ENCODE assay signal across 24 mouse cellular contexts in the genomic region with DNA sequence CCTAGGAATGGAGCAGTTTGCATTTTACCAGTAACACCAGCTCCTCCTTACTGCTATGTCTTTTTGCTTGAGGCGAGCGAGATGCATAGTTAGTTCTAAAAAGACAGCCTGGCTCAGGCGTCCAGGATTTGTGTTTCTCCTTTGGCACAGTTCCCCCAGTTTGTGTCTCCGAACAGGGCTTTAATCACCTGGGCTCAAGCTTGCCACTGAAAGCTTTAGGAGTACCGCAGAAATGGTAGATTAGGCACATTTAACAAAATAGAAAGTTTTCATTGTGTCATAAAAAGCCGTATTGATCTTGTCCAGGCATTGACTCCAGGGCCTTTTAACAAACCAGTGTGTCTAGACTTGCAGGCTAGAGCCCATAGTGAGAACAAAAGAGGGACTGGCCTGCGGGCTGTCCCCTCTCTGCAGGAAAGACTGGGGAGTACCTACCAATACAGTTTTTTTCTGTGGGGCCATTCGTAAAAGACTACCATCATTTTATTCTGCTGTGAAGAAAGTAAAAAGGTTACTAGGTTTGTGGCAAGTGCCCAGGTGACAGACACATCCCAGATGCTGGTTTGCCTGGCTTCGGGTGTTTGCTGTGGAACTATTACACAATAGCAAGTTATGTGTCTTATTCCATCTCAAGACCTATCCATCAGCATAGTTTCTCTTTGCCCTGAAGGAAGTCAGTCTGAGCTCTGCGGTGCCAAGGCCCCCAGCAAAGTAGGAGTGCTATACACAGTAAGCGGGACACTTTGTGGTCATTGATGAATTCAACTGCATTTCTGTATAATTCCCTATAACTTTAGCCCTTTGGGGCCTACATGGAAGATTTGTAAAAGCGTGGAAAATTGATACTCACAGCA.
DNase-seq lines count a peak whose midpoint lies in the region; ATAC-seq and TF ChIP-seq lines count a peak whose summit lies in the region.
"Had no signal": no experiment of that assay in that cellular context is flagged by ENCODE, and none has a peak within 500 bp of the region (broad histone marks: within the 10 kb centered on the region; RNA-seq: fewer than 3 reads in every experiment).

No protein-coding gene starts in this region.

- H3K4me1 ChIP-seq in forebrain, postnatal 0 days (ENCODE audit: insufficient read depth) = no peaks in the 10 kb centered on the region
- peaks cover 12% of the 10 kb centered on the region for H3K4me1 ChIP-seq in forebrain, embryonic 10.5 days
- peaks cover 11% of the 10 kb centered on the region for H3K4me1 ChIP-seq in midbrain, embryonic 10.5 days
- no peaks in the 10 kb centered on the region; the same call in 1 of the 2 replicates for H3K4me1 ChIP-seq in midbrain, postnatal 0 days (ENCODE audit: insufficient read depth, low read length)
- peaks cover 11% of the 10 kb centered on the region for H3K4me1 ChIP-seq in midbrain, embryonic 13.5 days (replicated peaks)
- H3K4me1 ChIP-seq in kidney, adult 2 months (ENCODE audit: control insufficient read depth, insufficient read depth, low read length) = no peaks in the 10 kb centered on the region
- H3K4me1 ChIP-seq: limb, embryonic 15.5 days; lung, embryonic 15.5 days had no signal

- WGBS in forebrain, postnatal 0 days = 30% methylated on average over 12 of the region's 12 CpGs
- 34% methylated on average over 12 of the region's 12 CpGs for WGBS in forebrain, embryonic 10.5 days
- 47% methylated on average over 12 of the region's 12 CpGs for WGBS in midbrain, embryonic 10.5 days
- 36% methylated on average over 12 of the region's 12 CpGs for WGBS in midbrain, postnatal 0 days
- 30% methylated on average over 12 of the region's 12 CpGs for WGBS in midbrain, embryonic 13.5 days
- WGBS in kidney, adult 2 months = 80% methylated on average over 12 of the region's 12 CpGs

- H3K9ac ChIP-seq in forebrain, postnatal 0 days = no peak overlapping the region
- H3K9ac ChIP-seq in midbrain, postnatal 0 days (replicated peaks; ENCODE audit: low read length, poor library complexity, severe bottlenecking) = no peak overlapping the region
- H3K9ac ChIP-seq in midbrain, embryonic 13.5 days (replicated peaks) = no peak overlapping the region
- H3K9ac ChIP-seq: limb, embryonic 15.5 days; liver, embryonic 14.5 days; lung, embryonic 15.5 days; neural tube, embryonic 12.5 days had no signal

- no peak overlapping the region for H3K27ac ChIP-seq in forebrain, postnatal 0 days (ENCODE audit: low read depth, low read length)
- no peak overlapping the region for H3K27ac ChIP-seq in forebrain, embryonic 10.5 days
- peak overlapping the region; percentile 46 for H3K27ac ChIP-seq in midbrain, embryonic 10.5 days (replicated peaks)
- no peak overlapping the region for H3K27ac ChIP-seq in midbrain, postnatal 0 days (ENCODE audit: low read depth, low read length)
- H3K27ac ChIP-seq in midbrain, embryonic 13.5 days = peak overlapping the region; percentile 19; the same call in 1 of the 2 replicates
- no peak overlapping the region for H3K27ac ChIP-seq in kidney, adult 2 months (ENCODE audit: insufficient read depth, low read depth, low read length)
- H3K27ac ChIP-seq: embryonic facial prominence, embryonic 10.5 days; heart, adult 2 months; kidney, postnatal 0 days; limb, embryonic 15.5 days; liver, embryonic 14.5 days; lung, embryonic 15.5 days; neural tube, embryonic 12.5 days had no signal

- H3K36me3 ChIP-seq in forebrain, postnatal 0 days (ENCODE audit: insufficient read depth) = no peaks in the 10 kb centered on the region
- H3K36me3 ChIP-seq in forebrain, embryonic 10.5 days (replicated peaks) = no peaks in the 10 kb centered on the region
- H3K36me3 ChIP-seq in midbrain, embryonic 10.5 days = no peaks in the 10 kb centered on the region
- H3K36me3 ChIP-seq in midbrain, postnatal 0 days (ENCODE audit: insufficient read depth, low read length) = no peaks in the 10 kb centered on the region
- no peaks in the 10 kb centered on the region for H3K36me3 ChIP-seq in midbrain, embryonic 13.5 days
- no peaks in the 10 kb centered on the region for H3K36me3 ChIP-seq in kidney, adult 2 months (ENCODE audit: control insufficient read depth, insufficient read depth, low read length)
- H3K36me3 ChIP-seq: embryonic facial prominence, embryonic 10.5 days; limb, embryonic 15.5 days; lung, embryonic 15.5 days; neural tube, embryonic 12.5 days had no signal

- H3K9me3 ChIP-seq in forebrain, postnatal 0 days (ENCODE audit: low read length) = no peaks in the 10 kb centered on the region
- H3K9me3 ChIP-seq in forebrain, embryonic 10.5 days = no peaks in the 10 kb centered on the region
- H3K9me3 ChIP-seq in midbrain, embryonic 10.5 days (replicated peaks) = no peaks in the 10 kb centered on the region
- no peaks in the 10 kb centered on the region for H3K9me3 ChIP-seq in midbrain, postnatal 0 days (ENCODE audit: low read length)
- H3K9me3 ChIP-seq in midbrain, embryonic 13.5 days = no peaks in the 10 kb centered on the region
- H3K9me3 ChIP-seq: embryonic facial prominence, embryonic 10.5 days; limb, embryonic 15.5 days; lung, embryonic 15.5 days; neural tube, embryonic 12.5 days had no signal

- DNase-seq in forebrain, postnatal 0 days = peak; percentile 7
- DNase-seq in forebrain, embryonic 10.5 days (ENCODE audit: extremely low spot score, low spot score) = no peak
- peak; percentile 17 for DNase-seq in midbrain, embryonic 10.5 days (ENCODE audit: low spot score)
- no peak for DNase-seq in midbrain, postnatal 0 days (ENCODE audit: low spot score)
- DNase-seq in right cerebral cortex, adult 2 months (ENCODE audit: low spot score in 2 of 2) = no peak
- no peak for DNase-seq in kidney, adult 2 months
- DNase-seq: adrenal gland, adult 2 months; cerebellum, adult 2 months; gastrocnemius, postnatal 14 days; heart, adult 2 months; kidney, adult 11 months; layer of hippocampus, adult 9-11 months; left cerebral cortex, postnatal 4 days; lung, postnatal 4 days; right cerebral cortex, postnatal 25 days; spleen, adult 18-20 months; thymus, postnatal 14 days had no signal

- no peak for TF ChIP-seq POLR2A in kidney, adult 2 months (IDR thresholded peaks at IDR 0.05; ENCODE audit: low read depth, low read length)

- no peaks in the 10 kb centered on the region for H3K27me3 ChIP-seq in forebrain, postnatal 0 days (ENCODE audit: insufficient read depth, low read length)
- H3K27me3 ChIP-seq in forebrain, embryonic 10.5 days (ENCODE audit: poor library complexity, severe bottlenecking) = 0 out of 2 replicates have a peak, but pooled peaks cover 4% of the 10 kb centered on the region
- no peaks in the 10 kb centered on the region for H3K27me3 ChIP-seq in midbrain, embryonic 10.5 days (ENCODE audit: low read depth, poor library complexity, severe bottlenecking)
- no peaks in the 10 kb centered on the region for H3K27me3 ChIP-seq in midbrain, postnatal 0 days (ENCODE audit: insufficient read depth, low read length)
- no peaks in the 10 kb centered on the region for H3K27me3 ChIP-seq in midbrain, embryonic 13.5 days
- 0 out of 2 replicates have a peak, but pooled peaks cover 1% of the 10 kb centered on the region for H3K27me3 ChIP-seq in kidney, adult 2 months (replicated peaks; ENCODE audit: control insufficient read depth, insufficient read depth, low read length)
- H3K27me3 ChIP-seq: limb, embryonic 15.5 days; lung, embryonic 15.5 days; neural tube, embryonic 12.5 days had no signal

- no peak for TF ChIP-seq CTCF in forebrain, postnatal 0 days (IDR thresholded peaks at IDR 0.05; ENCODE audit: low read depth)
- TF ChIP-seq CTCF in midbrain, postnatal 0 days (IDR thresholded peaks at IDR 0.05) = no peak
- TF ChIP-seq CTCF in kidney, adult 2 months (conservative IDR thresholded peaks at IDR 0.05; ENCODE audit: insufficient read depth, insufficient read length, low read depth, low read length) = no peak

- no peak for ATAC-seq in forebrain, postnatal 0 days
- no peak for ATAC-seq in midbrain, postnatal 0 days (ENCODE audit: low FRiP score)
- ATAC-seq in midbrain, embryonic 13.5 days = no peak

- H3K4me2 ChIP-seq in forebrain, postnatal 0 days (ENCODE audit: low read depth) = no peak overlapping the region
- H3K4me2 ChIP-seq in midbrain, postnatal 0 days (ENCODE audit: low read depth, low read length, poor library complexity, severe bottlenecking) = no peak overlapping the region
- H3K4me2 ChIP-seq in midbrain, embryonic 13.5 days (replicated peaks) = no peak overlapping the region
- H3K4me2 ChIP-seq: limb, embryonic 15.5 days; lung, embryonic 15.5 days; neural tube, embryonic 12.5 days had no signal

- no peak overlapping the region for H3K4me3 ChIP-seq in forebrain, postnatal 0 days (ENCODE audit: low read depth, low read length)
- H3K4me3 ChIP-seq in forebrain, embryonic 10.5 days = no peak overlapping the region
- H3K4me3 ChIP-seq in midbrain, embryonic 10.5 days = no peak overlapping the region
- H3K4me3 ChIP-seq in midbrain, postnatal 0 days (ENCODE audit: low read depth, low read length) = no peak overlapping the region
- no peak overlapping the region for H3K4me3 ChIP-seq in midbrain, embryonic 13.5 days (replicated peaks)
- no peak overlapping the region for H3K4me3 ChIP-seq in kidney, adult 2 months (ENCODE audit: insufficient read depth, low read depth, low read length)
- H3K4me3 ChIP-seq: embryonic facial prominence, embryonic 10.5 days; heart, adult 2 months; limb, embryonic 15.5 days; lung, embryonic 15.5 days; neural tube, embryonic 12.5 days had no signal

Comparison
In these comparisons a context has a peak if more than half of its experiments do, and no peak if none do; other contexts are left out.
1. DNase-seq: peak in forebrain, postnatal 0 days (single experiment) and midbrain, embryonic 10.5 days (single experiment); none in forebrain, embryonic 10.5 days (single experiment), midbrain, postnatal 0 days (single experiment), right cerebral cortex, adult 2 months (0 of 2) and kidney, adult 2 months (single experiment).
2. H3K27ac ChIP-seq: peak in midbrain, embryonic 10.5 days (single experiment) and midbrain, embryonic 13.5 days (single experiment); none in forebrain, postnatal 0 days (single experiment), forebrain, embryonic 10.5 days (single experiment), midbrain, postnatal 0 days (single experiment) and kidney, adult 2 months (single experiment).